Comparison of ENCODE assay signal across 15 mouse cellular contexts in genomic region chr9:14116097-14116840, GRCm38 (mm10).
"Had no signal": no experiment of that assay in that cellular context is flagged by ENCODE, and none has a peak within 500 bp of the region (broad histone marks: within the 10 kb centered on the region; RNA-seq: fewer than 3 reads in every experiment).

No protein-coding gene starts in this region.

- H3K9me3 ChIP-seq: neural tube, embryonic 13.5 days; neural tube, embryonic 15.5 days; stomach, embryonic 15.5 days had no signal

- H3K4me2 ChIP-seq: neural tube, embryonic 13.5 days; neural tube, embryonic 15.5 days; stomach, embryonic 15.5 days had no signal

- H3K27ac ChIP-seq: neural tube, embryonic 13.5 days; neural tube, embryonic 15.5 days; stomach, embryonic 15.5 days; stomach, postnatal 0 days had no signal

- H3K9ac ChIP-seq: neural tube, embryonic 13.5 days; neural tube, embryonic 15.5 days; stomach, embryonic 15.5 days had no signal

- DNase-seq: retina, postnatal 1 day; right cerebral cortex, adult 18-20 months; right cerebral cortex, postnatal 14 days; right cerebral cortex, postnatal 25 days; right cerebral cortex, postnatal 4 days; spleen, adult 18-20 months; thymus, adult 18-20 months; thymus, adult 2 months; thymus, postnatal 25 days; thymus, postnatal 36 days; thymus, postnatal 4 days had no signal

- H3K27me3 ChIP-seq: neural tube, embryonic 13.5 days; neural tube, embryonic 15.5 days; stomach, embryonic 15.5 days had no signal

- H3K4me3 ChIP-seq: neural tube, embryonic 13.5 days; neural tube, embryonic 15.5 days; stomach, embryonic 15.5 days had no signal

- H3K4me1 ChIP-seq: neural tube, embryonic 13.5 days; neural tube, embryonic 15.5 days; stomach, embryonic 15.5 days had no signal

- H3K36me3 ChIP-seq: neural tube, embryonic 13.5 days; neural tube, embryonic 15.5 days; stomach, embryonic 15.5 days had no signal
